Mouse (Mus musculus) cerebellum, postnatal 14 days (tissue): Measurements from ENCODE around the gene Mtus2.
"Not testable (repeated sequence)": the region's sequence is repeated elsewhere in the genome, so short reads cannot be mapped to it uniquely, and the experiment has no call there.

Experiments
- DNase-seq, 2 experiments: peaks; one replicate each; pipeline ENCODE4 v3.0.0; 2021; ENCODE audit warnings: mixed read lengths in 2 of 2

The Mtus2 gene

DNA sequence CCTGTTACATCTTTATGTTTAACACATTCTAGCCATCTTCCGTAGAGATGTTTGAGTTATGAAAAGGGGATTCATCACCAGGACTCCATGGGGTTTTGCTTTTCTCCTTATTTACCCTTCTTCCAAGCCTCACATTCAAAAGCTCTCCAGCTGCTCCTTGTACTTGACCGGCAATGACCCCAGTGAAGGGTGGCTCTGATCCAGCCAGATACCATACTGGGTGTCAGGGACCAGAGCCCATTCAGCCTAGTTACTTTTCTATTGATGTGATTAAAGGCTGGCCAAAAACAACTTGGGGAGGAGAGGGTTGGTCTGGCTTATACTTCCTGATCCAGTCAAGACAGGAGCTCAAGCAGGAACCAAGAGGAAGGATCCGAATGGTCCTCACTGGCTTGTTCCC lies 326.5 kb downstream of the Mtus2 start:
- DNase-seq, result peak in 1 of 2 experiments; percentile 8

GRCm38 (mm10) chr5:148287529-148287928 lies 330.4 kb downstream of the Mtus2 start:
- no peak for DNase-seq

DNA sequence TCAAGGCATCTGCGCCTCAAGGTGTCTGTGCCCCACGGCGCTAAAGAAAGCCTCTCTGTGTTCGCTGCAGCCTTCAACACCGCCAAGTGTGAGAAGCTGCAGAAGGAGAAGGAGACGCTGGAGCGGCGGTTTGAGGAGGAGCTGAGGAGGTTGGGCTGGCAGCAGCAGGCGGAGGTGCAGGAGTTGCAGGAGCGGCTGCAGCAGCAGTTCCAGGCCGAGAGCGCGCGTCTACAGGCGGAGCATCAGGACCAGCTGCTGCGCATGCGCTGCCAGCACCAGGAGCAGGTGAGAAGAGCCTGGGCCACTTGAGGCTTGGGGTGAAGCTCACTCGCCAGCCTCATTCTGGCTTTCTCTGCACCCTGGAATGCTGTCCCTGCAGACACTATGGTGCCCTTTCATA lies 331.7 kb downstream of the Mtus2 start:
- DNase-seq, result no peak

DNA sequence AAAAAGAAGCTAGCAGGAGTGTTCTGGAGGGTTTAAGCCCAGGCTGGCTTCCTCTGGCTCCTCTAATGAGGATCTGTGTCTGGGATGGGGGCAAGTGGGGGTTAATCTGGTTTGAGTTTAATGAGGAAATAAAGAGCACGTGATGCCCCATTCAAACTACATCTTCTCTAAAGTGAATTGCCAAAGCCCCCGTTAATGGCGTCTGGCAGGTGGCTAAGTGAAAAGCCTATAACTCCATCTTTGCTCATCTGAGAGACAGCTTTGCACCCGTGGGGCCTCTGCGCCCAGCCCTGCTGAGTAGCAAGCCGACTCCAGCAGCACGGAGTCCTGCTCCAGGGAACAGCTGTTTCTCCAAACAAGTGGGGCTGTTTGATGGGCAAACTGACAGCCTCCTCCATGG lies 332.8 kb downstream of the Mtus2 start:
- DNase-seq, result no peak

- DNase-seq, result no peak
Observed at GRCm38 (mm10) chr5:148292862-148293261, 335.7 kb downstream of the Mtus2 start.

DNA sequence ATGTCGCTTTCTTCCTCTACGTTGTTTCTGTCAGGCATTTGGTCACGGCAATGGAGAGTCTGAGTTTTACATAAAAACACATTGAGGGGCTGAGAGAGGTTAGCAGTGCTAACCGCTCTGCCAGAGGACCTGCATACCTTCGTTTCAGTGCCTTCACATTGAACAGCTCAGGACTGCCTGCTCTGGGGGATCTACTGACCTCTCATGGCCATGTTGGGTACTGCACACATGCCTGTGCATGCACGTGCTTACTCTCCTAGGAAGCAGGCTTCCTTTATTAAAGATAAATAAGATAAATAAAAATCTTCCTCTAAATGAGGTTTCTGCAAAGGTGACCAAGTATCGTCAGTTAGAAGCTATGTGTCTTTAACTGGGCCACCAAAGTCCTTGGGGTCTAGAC lies 336.2 kb downstream of the Mtus2 start:
- peak; percentile 46 to 70 for DNase-seq

- no peak for DNase-seq
Observed at GRCm38 (mm10) chr5:148302968-148303367, 345.8 kb downstream of the Mtus2 start.

DNA sequence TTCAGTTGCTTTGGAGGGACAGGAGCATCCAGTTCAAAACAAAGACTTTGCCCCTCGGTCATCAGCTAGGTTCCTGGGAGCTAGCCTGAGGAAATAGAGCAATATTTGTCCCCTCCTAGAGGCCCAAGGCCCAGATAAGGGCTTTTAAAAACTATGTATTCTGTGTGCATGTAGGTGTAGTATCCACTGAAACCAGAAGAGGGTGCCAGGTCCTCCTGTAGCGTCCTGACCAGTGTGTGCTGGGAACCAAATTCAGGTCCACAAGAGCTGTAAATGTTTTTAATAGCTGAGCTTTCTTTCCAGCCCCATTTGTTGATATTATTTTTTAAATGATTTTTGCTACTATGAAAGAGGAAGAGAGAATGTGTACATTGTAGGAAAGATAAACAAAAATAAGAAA lies 347.0 kb downstream of the Mtus2 start:
- no peak for DNase-seq

DNA sequence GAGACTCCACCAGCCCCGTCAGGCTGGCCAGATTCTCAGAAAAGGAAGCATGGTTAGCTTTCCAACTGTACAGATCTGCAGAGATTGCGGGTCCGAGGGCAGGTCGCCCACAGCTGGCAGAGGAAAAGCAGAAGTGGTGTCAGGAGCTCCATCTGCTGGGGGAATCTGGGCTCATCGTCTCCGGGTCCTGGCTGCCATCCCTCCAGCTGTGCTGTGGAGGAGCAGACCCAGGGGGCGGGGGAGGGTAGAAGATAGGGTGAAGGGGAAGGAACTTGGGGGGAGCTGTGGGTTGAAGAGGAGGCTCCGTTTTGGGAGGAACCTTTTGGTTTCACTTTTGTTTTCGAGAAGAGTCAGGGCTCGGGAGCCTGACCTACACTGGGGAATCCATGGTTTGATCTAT lies 353.7 kb downstream of the Mtus2 start:
- peak in 1 of 2 experiments; percentile 23 for DNase-seq

DNA sequence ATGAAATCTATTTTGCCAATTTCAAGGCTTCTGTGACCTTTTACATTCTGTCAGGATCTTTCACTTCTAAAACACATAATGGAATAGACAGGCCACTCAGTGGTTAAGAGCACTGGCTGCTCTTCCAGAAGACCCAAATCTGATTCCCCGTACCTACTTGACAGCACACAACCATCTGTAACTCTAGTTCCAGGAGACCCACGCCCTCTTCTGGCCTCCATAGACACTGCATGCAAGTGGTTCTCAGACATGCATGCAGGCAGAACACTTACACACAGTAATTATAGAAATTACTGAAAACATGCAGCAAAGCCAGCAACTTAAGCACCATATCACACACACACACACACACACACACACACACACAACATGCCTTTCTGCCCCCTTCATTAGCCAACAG lies 355.3 kb downstream of the Mtus2 start:
- DNase-seq, result no peak

DNA sequence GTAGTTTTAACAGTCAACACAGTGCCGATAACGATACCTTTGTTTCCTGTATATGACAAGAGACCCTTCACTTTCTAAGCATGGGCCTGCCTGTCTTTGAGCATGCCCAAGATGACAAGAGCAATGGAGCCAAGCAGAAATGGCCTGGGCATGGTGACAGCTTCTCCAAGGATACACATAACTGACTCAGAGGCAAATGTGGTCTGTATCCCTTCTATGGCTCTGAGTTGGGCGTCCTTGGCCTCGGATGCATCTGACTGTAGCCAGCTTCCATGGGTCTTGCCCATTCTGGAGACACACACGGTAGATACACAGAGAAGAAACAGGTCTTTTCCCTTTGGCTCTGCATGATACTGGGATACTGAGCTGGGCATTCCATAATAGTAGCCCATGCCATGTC lies 357.8 kb downstream of the Mtus2 start:
- DNase-seq, result no peak

DNA sequence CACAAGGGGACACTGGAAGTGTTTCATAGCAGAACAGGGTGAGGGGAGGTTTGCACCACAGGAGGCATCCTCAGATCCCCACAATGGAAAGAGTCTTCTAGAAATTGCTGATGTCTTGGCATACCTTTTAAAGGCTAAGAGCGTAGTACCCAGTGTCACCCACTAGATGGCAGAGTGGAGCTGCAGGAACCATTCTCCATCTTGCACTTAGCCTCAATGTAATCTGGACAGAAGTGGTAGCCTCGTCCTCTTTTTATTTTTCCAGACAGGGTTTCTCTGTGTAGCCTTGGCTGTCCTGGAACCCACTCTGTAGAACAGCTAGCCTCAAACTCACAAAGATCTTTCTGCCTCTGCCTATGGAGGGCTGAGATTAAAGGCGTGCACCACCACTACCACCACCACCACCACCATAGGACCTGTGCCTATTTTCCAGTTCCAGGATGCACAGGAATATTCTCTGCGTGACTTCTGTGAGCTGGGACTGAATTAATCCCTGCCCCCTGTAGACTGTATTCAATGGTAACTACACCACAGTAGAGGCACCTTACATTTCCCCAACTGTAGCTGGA lies 368.3 kb downstream of the Mtus2 start:
- DNase-seq, result peak; percentile 74 to 76

- DNase-seq, result not testable (repeated sequence)
Observed at GRCm38 (mm10) chr5:148326295-148326694, 369.2 kb downstream of the Mtus2 start.

DNA sequence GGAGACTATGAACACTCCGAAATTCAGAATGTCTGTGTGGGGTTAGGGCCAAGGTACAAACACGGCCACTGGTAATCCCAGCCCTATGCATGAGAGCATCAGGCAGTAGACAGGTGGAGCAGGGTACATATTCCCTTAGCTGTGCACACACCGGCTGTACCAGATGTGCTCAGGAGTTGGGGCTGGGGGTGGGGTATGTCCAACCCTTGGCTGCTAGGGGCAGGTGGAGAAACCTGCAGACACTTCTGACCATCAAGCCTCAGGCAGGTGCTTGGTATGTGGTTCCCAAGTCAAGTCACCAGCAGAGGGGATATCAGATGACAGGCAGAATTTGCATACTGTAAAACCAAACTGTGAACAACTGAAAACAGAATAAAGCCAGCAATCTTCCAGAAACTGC lies 371.9 kb downstream of the Mtus2 start:
- DNase-seq, result no peak

DNA sequence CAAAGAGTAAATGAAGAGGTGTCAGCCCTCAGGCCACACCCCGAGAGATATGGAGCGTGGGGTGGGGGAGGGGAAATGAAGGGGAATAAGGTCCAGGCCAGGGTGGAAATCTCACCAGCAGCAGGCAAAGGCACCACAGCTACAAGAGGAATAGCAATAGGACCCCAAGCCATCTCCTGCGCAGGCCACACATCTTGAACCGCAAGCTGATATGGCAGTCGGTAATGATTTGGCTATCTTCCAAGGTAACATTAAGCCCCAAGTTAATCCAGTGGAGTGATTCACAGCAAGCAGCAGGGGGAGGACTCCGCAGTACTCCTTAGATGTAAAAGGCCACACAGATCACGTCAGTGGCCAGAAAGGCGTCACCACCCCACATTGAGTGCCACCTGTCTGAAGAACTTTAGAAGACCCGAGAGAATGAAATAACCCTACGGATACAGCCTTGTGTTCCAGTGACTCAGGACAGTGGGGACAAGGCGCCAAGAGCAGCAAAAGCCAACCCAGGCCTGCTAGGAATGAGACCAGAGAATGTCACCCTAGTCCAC lies 374.2 kb downstream of the Mtus2 start:
- peak in 1 of 2 experiments; percentile 25 for DNase-seq

GRCm38 (mm10) chr5:148331926-148332621 lies 375.0 kb downstream of the Mtus2 start:
- no peak for DNase-seq

DNA sequence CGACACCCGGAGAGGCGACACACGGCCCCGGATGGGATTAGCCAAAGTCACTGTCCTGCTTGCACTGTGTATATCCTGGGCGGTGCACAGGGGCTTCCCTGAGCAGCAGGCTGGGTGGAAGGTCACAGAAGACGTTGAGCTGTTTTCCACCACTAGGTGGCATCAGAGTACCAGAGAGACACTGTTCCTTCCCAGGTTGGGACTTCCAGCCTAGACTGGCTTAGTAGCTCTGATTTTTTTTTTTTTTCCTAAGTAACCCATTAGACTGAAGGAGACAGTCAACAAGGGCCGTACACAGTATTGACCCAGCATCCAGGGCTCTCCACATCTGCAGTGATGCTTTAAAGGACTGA lies 375.5 kb downstream of the Mtus2 start:
- DNase-seq, result peak; percentile 91 to 92

DNA sequence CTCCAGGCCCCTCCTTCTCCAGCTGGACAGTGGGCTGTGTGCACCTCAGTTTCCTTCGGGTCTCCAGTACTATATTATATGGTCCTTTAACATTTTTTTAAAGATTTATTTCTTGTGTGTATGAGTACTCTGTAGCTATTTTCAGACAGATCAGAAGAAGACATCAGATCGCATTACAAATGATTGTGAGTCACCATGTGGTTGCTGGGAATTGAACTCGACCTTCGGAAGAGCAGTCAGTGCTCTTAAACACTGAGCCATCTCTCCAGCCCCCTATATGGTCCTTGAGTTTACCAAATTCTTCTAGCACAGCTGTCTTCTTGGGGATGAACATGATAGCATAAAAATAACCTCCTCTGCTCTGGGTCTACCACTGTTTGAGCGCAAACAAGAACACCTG lies 382.0 kb downstream of the Mtus2 start:
- no peak for DNase-seq

- no peak for DNase-seq
Observed at GRCm38 (mm10) chr5:148342061-148342741, 385.1 kb downstream of the Mtus2 start.

- DNase-seq, result no peak
Observed at GRCm38 (mm10) chr5:148344374-148344773, 387.3 kb downstream of the Mtus2 start.

GRCm38 (mm10) chr5:148346543-148346942 lies 389.4 kb downstream of the Mtus2 start:
- DNase-seq, result no peak

DNA sequence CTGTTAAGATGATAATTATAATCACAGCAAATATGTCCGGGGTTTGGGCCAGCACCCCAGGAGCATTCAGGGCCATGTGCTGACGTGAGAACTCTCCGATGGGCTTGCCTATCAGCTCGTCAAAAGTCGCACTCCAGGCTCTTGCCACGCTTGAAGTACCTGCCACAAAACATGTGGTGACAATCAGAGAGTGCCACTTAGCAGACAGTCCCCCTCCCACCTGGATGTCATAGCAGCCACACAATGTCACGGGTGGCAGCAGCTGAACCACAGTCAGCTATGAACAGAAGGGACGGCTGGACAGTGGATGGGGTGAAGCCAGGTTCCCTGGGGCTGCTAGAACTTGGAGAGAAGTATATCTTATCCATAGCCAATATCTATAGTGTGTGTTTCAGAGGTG lies 391.0 kb downstream of the Mtus2 start:
- DNase-seq, result peak in 1 of 2 experiments; percentile 29

DNA sequence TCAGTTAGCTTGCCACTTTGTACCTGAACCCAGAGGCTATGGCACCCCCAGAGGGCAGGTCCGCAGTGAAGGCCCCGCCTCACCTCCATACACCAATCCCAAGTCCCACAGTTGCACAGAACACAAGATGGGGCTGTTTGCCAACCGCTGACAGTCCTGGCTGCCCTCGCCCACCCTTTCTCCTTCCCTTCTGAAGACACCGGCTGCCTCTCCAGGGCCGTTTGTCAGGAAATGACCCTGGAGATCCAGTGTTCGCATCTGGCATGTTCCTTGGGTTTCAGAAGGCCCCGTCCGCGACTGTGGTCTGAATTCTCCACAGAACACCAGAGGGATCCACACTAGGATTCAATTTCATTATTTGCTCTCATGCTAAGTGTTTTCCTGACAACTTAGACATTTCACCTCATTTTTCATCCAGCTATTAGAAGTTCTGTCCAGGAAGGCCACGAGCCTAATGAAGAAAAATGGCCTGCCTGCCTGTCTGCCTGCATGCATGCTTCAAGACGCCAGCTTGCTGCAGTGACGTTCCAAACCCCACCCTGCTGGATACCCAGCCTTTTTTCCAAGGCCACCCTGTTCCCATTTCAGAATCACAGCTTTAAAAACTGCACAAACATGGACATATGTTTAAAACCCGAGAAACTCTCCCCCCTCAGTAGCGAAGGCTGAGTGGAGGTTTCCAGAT lies 392.3 kb downstream of the Mtus2 start:
- peak in 1 of 2 experiments; percentile 50 for DNase-seq
